Mouse (Mus musculus) embryonic facial prominence, embryonic 14.5 days (tissue): ENCODE data around the gene Olfr458. TPM values are rescaled to one million over a fixed set of nuclear protein-coding genes. Genes with fewer than 3 reads are reported as not detected.

Experiments used
- ATAC-seq: fragments of 200-750 bp; cut with Nextera tagmentation; 2 replicates; pipeline ENCODE4 v1.8.0; 2017; ENCODE audit warnings: low read depth, moderate number of reproducible peaks, moderate TSS enrichment
- DNase-seq: peaks from one replicate; pipeline ENCODE4 v3.0.0-alpha.2; 2015; ENCODE audit warnings: low spot score
- H3K27ac ChIP-seq: fragments of 300-500 bp; sonication (generic); replicated peaks from 2 replicates; pipeline ENCODE4 v1.5.1; 2014; ENCODE audit warnings: low read depth, mild to moderate bottlenecking, low read length, moderate library complexity
- H3K27me3 ChIP-seq: fragments of 300-500 bp; sonication (generic); replicated peaks from 2 replicates; pipeline ENCODE4 v1.6.1; 2014; ENCODE audit warnings: low read length; ENCODE audit not compliant: control insufficient read depth, insufficient read depth
- H3K36me3 ChIP-seq: fragments of 300-500 bp; sonication (generic); 2 replicates; pipeline ENCODE4 v1.6.1; 2014; ENCODE audit warnings: low read length, mixed read lengths; ENCODE audit not compliant: control insufficient read depth, insufficient read depth
- H3K4me1 ChIP-seq: fragments of 300-500 bp; sonication (generic); 2 replicates; pipeline ENCODE4 v1.6.1; 2014; ENCODE audit warnings: antibody characterized with exemption, low read length; ENCODE audit not compliant: control insufficient read depth, insufficient read depth
- H3K4me2 ChIP-seq: fragments of 300-500 bp; sonication (generic); 2 replicates; pipeline ENCODE4 v1.6.1; 2014; ENCODE audit warnings: low read depth, mild to moderate bottlenecking, low read length, moderate library complexity, mixed read lengths
- H3K4me3 ChIP-seq: fragments of 300-500 bp; sonication (generic); 2 replicates; pipeline ENCODE4 v1.5.1; 2014; ENCODE audit warnings: low read depth, mild to moderate bottlenecking, low read length
- H3K9ac ChIP-seq: fragments of 300-500 bp; sonication (generic); 2 replicates; pipeline ENCODE4 v1.6.1; 2014; ENCODE audit warnings: low read depth, mild to moderate bottlenecking, low read length, moderate library complexity, mixed read lengths
- H3K9me3 ChIP-seq: fragments of 300-500 bp; sonication (generic); 2 replicates; pipeline ENCODE4 v1.6.1; 2016; ENCODE audit warnings: low read length; ENCODE audit not compliant: control insufficient read depth
- WGBS: fragments of 180-500 bp; shearing (Covaris S2); extraction: QIAGEN DNeasy Blood & Tissue Kit; methylation state at CpG from one replicate; pipeline ENCODE4 v1.1.7; 2014; 5-methylcytosine and 5-hydroxymethylcytosine counted together
- polyA plus RNA-seq: library from polyadenylated mRNA; unstranded; fragments of >200 nt; fragmentation: Nextera tagmentation; extraction: Ambion mirVana; gene quantifications from 2 replicates; pipeline ENCODE4 v1.2.1, GENCODE M21; 2014

Olfr458 gene
- polyA plus RNA-seq, 1 experiment from 2014 or later: not detected

- no peak overlapping the region for H3K4me3 ChIP-seq
- no peak for DNase-seq
- no peaks in the 10 kb centered on the region for H3K4me1 ChIP-seq
- H3K36me3 ChIP-seq: no peaks in the 10 kb centered on the region
- no peaks in the 10 kb centered on the region for H3K27me3 ChIP-seq
- H3K9me3 ChIP-seq: no peaks in the 10 kb centered on the region
- H3K9ac ChIP-seq: no peak overlapping the region
- 93% methylated on average over 4 of the region's 4 CpGs for WGBS
- no peak for ATAC-seq
- no peak overlapping the region for H3K4me2 ChIP-seq
- no peak overlapping the region for H3K27ac ChIP-seq
Observed at GRCm38 (mm10) chr6:42470542-42470941, 5.5 kb upstream of the Olfr458 start.

- Histone ChIP-seq H3K4me1 (no peaks in the 10 kb centered on the region), H3K4me2 (no peak overlapping the region), H3K4me3 (no peak overlapping the region), H3K27ac (no peak overlapping the region), H3K36me3 (no peaks in the 10 kb centered on the region), H3K9me3 (no peaks in the 10 kb centered on the region), H3K9ac (no peak overlapping the region), H3K27me3 (no peaks in the 10 kb centered on the region)
- 79% methylated on average over 2 of the region's 2 CpGs for WGBS
- DNase-seq: no peak
- no peak for ATAC-seq
Observed at GRCm38 (mm10) chr6:42447381-42447780, 17.6 kb downstream of the Olfr458 start.

- H3K27me3 ChIP-seq: no peaks in the 10 kb centered on the region
- no peaks in the 10 kb centered on the region for H3K9me3 ChIP-seq
- WGBS: 69% methylated on average over 2 of the region's 2 CpGs
- H3K36me3 ChIP-seq: no peaks in the 10 kb centered on the region
- no peak overlapping the region for H3K4me2 ChIP-seq
- H3K4me1 ChIP-seq: no peaks in the 10 kb centered on the region
- H3K27ac ChIP-seq: no peak overlapping the region
- no peak overlapping the region for H3K9ac ChIP-seq
- ATAC-seq: no peak
- peak; percentile 4 for DNase-seq
- H3K4me3 ChIP-seq: no peak overlapping the region
Observed at GRCm38 (mm10) chr6:42444491-42444890, 20.5 kb downstream of the Olfr458 start.

GRCm38 (mm10) chr6:42441395-42441794 lies 23.6 kb downstream of the Olfr458 start:
- WGBS: 67% methylated on average over 2 of the region's 2 CpGs
- no peak for ATAC-seq

DNA sequence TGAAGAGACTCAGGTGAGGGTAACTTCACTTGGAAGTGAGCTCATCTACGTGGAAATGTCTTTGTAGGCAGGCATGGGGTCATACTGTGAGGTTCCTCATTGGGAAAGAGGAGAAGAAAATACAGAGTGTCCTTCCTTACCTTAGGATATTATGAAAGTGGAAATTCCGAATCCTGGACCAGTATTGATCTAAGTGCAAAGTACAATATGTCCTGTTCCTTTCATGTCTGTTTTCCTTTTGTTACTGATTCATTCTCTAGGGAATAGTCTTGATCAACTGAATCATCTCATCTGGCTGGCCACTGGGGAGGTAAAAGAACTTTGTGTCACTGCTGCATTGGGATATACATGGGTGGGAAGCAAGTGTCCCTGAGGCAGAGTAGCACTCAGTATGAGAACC lies 29.5 kb downstream of the Olfr458 start:
- no peaks in the 10 kb centered on the region for H3K27me3 ChIP-seq
- no peaks in the 10 kb centered on the region for H3K36me3 ChIP-seq
- 69% methylated on average over 2 of the region's 2 CpGs for WGBS
- no peak overlapping the region for H3K27ac ChIP-seq
- H3K9ac ChIP-seq: no peak overlapping the region
- H3K4me3 ChIP-seq: no peak overlapping the region
- H3K4me2 ChIP-seq: no peak overlapping the region
- DNase-seq (no peak), ATAC-seq (no peak)
- no peaks in the 10 kb centered on the region for H3K4me1 ChIP-seq
- no peaks in the 10 kb centered on the region for H3K9me3 ChIP-seq

More at GRCm38 (mm10) chr6:42441395-42441794, 23.6 kb downstream of the Olfr458 start:
- Histone ChIP-seq H3K27ac (no peak overlapping the region), H3K9ac (no peak overlapping the region), H3K4me2 (no peak overlapping the region), H3K9me3 (no peaks in the 10 kb centered on the region), H3K4me3 (no peak overlapping the region), H3K27me3 (no peaks in the 10 kb centered on the region), H3K4me1 (no peaks in the 10 kb centered on the region), H3K36me3 (no peaks in the 10 kb centered on the region)
- no peak for DNase-seq

DNA sequence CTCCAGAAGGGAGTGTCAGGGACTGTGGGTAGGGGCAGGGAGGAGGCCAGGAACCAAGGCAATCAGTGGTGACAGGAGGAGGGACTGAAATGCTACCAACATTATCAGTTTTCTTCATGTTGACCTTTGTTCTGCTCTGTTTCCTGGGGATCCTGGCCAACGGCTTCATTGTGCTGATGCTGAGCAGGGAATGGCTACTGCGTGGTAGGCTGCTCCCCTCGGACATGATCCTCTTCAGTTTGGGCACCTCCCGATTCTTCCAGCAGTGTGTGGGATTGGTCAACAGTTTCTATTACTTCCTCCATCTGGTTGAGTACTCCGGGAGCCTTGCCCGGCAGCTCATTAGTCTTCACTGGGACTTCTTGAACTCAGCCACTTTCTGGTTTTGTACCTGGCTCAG lies 30.6 kb downstream of the Olfr458 start, which contains the start of gene Tas2r126:
Gene Tas2r126, plus strand, starts transcription at position 90 of the 400 bp plus-strand sequence.
- H3K27ac ChIP-seq: no peak within 1 kb of the TSS
- H3K36me3 ChIP-seq: no peaks in the 10 kb centered on the region
- no peak within 1 kb of the TSS for H3K4me3 ChIP-seq
- H3K4me1 ChIP-seq: no peaks in the 10 kb centered on the region
- H3K9ac ChIP-seq: no peak within 1 kb of the TSS
- 77% methylated on average over 6 of the region's 6 CpGs for WGBS
- no peak for ATAC-seq
- no peaks in the 10 kb centered on the region for H3K9me3 ChIP-seq
- no peak for DNase-seq
- H3K27me3 ChIP-seq: no peaks in the 10 kb centered on the region
- no peak within 1 kb of the TSS for H3K4me2 ChIP-seq

GRCm38 (mm10) chr6:42433554-42433953 lies 31.4 kb downstream of the Olfr458 start:
- Histone ChIP-seq H3K9ac (no peak overlapping the region), H3K36me3 (no peaks in the 10 kb centered on the region), H3K27me3 (no peaks in the 10 kb centered on the region), H3K4me3 (no peak overlapping the region), H3K4me2 (no peak overlapping the region), H3K4me1 (no peaks in the 10 kb centered on the region), H3K9me3 (no peaks in the 10 kb centered on the region), H3K27ac (no peak overlapping the region)
- ATAC-seq: no peak
- 67% methylated on average over 2 of the region's 2 CpGs for WGBS
- no peak for DNase-seq

- WGBS: 76% methylated on average over 4 of the region's 4 CpGs
- no peak for ATAC-seq
Observed at GRCm38 (mm10) chr6:42426337-42426736, 38.7 kb downstream of the Olfr458 start.

GRCm38 (mm10) chr6:42424472-42424871 lies 40.5 kb downstream of the Olfr458 start:
- DNase-seq: no peak
- no peaks in the 10 kb centered on the region for H3K36me3 ChIP-seq
- no peak overlapping the region for H3K4me2 ChIP-seq
- ATAC-seq: no peak
- no peak overlapping the region for H3K9ac ChIP-seq
- H3K9me3 ChIP-seq: no peaks in the 10 kb centered on the region
- H3K4me3 ChIP-seq: no peak overlapping the region
- H3K27me3 ChIP-seq: no peaks in the 10 kb centered on the region
- WGBS: 95% methylated on average over 3 of the region's 3 CpGs
- H3K27ac ChIP-seq: no peak overlapping the region
- H3K4me1 ChIP-seq: no peaks in the 10 kb centered on the region

More at GRCm38 (mm10) chr6:42426337-42426736, 38.7 kb downstream of the Olfr458 start:
- no peaks in the 10 kb centered on the region for H3K27me3 ChIP-seq
- H3K27ac ChIP-seq: no peak overlapping the region
- DNase-seq: no peak
- no peak overlapping the region for H3K4me2 ChIP-seq
- H3K4me3 ChIP-seq: no peak overlapping the region
- H3K36me3 ChIP-seq: no peaks in the 10 kb centered on the region
- no peak overlapping the region for H3K9ac ChIP-seq
- H3K9me3 ChIP-seq: no peaks in the 10 kb centered on the region
- H3K4me1 ChIP-seq: no peaks in the 10 kb centered on the region
